Mouse (Mus musculus) stomach, postnatal 0 days (tissue): ENCODE data around the gene St5.

Experiments used
- CTCF ChIP-seq: IDR thresholded peaks from 2 replicates; pipeline ENCODE4 v1.5.1; 2016; ENCODE audit warnings: antibody characterized with exemption, low read depth, mild to moderate bottlenecking, moderate library complexity
- EP300 ChIP-seq: optimal IDR thresholded peaks from 2 replicates; pipeline ENCODE3; 2016; ENCODE audit warnings: antibody characterized with exemption

- TF ChIP-seq CTCF (no peak), EP300 (no peak)
Measured at GRCm38 (mm10) chr7:109545255-109545993, 158.0 kb downstream of the St5 start.
